Mouse (Mus musculus) CH12.LX (cell line): ENCODE measurements around the gene Rplp1.

Experiments used
- CHD2 ChIP-seq: IDR thresholded peaks from 2 replicates; pipeline ENCODE4 v1.6.1; 2011; ENCODE audit warnings: low read length, improper control_type of control experiment
- CTCF ChIP-seq, 2 experiments: IDR thresholded peaks in 1 of 2; conservative IDR thresholded peaks in 1 of 2; 2 replicates each; pipeline ENCODE4 v1.5.1; 2011 to 2012; ENCODE audit warnings: low read depth in 2 of 2, low read length in 2 of 2, improper control_type of control experiment in 1 of 2, inconsistent platforms in 1 of 2, mild to moderate bottlenecking in 1 of 2, moderate library complexity in 1 of 2
- EP300 ChIP-seq: IDR thresholded peaks from 2 replicates; pipeline ENCODE4 v1.6.1; 2011; ENCODE audit warnings: low read length, improper control_type of control experiment
- JUND ChIP-seq: conservative IDR thresholded peaks from 2 replicates; pipeline ENCODE4 v1.6.1; 2011; ENCODE audit warnings: low read depth, low read length, improper control_type of control experiment
- MAX ChIP-seq: IDR thresholded peaks from 2 replicates; pipeline ENCODE4 v1.6.1; 2011; ENCODE audit warnings: low read length, improper control_type of control experiment
- MEF2A ChIP-seq: IDR thresholded peaks from 2 replicates; pipeline ENCODE4 v1.6.1; 2014; ENCODE audit warnings: low read depth, mild to moderate bottlenecking, inconsistent platforms, low read length, improper control_type of control experiment, borderline replicate concordance
- PAX5 ChIP-seq: IDR thresholded peaks from 2 replicates; pipeline ENCODE4 v1.6.1; 2012; ENCODE audit warnings: low read length, inconsistent platforms, mixed read lengths
- POLR2A ChIP-seq: IDR thresholded peaks from 2 replicates; pipeline ENCODE4 v1.6.1; 2011; ENCODE audit warnings: low read depth, mild to moderate bottlenecking, improper control_type of control experiment, low read length
- SIN3A ChIP-seq: IDR thresholded peaks from 2 replicates; pipeline ENCODE4 v1.6.1; 2012; ENCODE audit warnings: low read length, improper control_type of control experiment, inconsistent platforms
- SMC3 ChIP-seq: IDR thresholded peaks from 2 replicates; pipeline ENCODE4 v1.6.1; 2011; ENCODE audit warnings: low read depth, low read length, improper control_type of control experiment
- ZKSCAN1 ChIP-seq: IDR thresholded peaks from 2 replicates; pipeline ENCODE4 v1.6.1; 2012; ENCODE audit warnings: low read depth, inconsistent platforms, low read length, improper control_type of control experiment, borderline replicate concordance
- ZMIZ1 ChIP-seq: IDR thresholded peaks from 2 replicates; pipeline ENCODE4 v1.6.1; 2012; ENCODE audit warnings: low read depth, mild to moderate bottlenecking, inconsistent platforms, low read length, improper control_type of control experiment

DNA sequence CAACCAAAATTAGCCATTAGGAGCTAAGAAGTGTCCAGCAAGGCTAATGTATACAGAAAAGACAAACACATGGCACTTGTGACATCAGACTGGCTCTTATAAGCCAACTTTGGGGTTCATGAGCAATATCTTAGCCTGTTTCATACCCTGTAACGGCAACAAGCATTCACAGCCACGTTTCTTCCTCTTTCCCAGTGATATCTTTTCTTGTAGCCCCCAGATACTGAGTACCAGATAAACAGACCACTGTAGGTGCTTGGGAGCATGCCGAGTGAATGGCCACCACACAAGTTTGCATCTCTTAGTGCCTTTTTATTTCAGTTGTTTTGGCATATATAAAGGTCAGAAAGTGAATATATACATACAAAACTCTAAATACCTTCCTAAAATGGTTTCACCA, 2.6 kb upstream of the Rplp1 start:
- TF ChIP-seq CHD2 (no peak), SMC3 (no peak), POLR2A (no peak), EP300 (no peak), CTCF (conservative IDR thresholded peaks at IDR 0.05 in 1 of 2, IDR thresholded peaks at IDR 0.05 in 1 of 2; ENCODE audit: low read depth in 2 of 2, low read length in 2 of 2) (no peak), JUND (no peak), MEF2A (no peak), SIN3A (no peak), ZMIZ1 (no peak), ZKSCAN1 (no peak), PAX5 (no peak), MAX (no peak)
